Mouse (Mus musculus): ENCODE results near the gene Tecpr2. TPM values are rescaled to one million over a fixed set of nuclear protein-coding genes. Genes with fewer than 3 reads are reported as not detected.
A peak's percentile ranks its signal among the peaks of the same experiment; 100 is the strongest.

Gene Tecpr2
- polyA plus RNA-seq, 1 experiment from 2014 or later: 4.7 TPM

DNA sequence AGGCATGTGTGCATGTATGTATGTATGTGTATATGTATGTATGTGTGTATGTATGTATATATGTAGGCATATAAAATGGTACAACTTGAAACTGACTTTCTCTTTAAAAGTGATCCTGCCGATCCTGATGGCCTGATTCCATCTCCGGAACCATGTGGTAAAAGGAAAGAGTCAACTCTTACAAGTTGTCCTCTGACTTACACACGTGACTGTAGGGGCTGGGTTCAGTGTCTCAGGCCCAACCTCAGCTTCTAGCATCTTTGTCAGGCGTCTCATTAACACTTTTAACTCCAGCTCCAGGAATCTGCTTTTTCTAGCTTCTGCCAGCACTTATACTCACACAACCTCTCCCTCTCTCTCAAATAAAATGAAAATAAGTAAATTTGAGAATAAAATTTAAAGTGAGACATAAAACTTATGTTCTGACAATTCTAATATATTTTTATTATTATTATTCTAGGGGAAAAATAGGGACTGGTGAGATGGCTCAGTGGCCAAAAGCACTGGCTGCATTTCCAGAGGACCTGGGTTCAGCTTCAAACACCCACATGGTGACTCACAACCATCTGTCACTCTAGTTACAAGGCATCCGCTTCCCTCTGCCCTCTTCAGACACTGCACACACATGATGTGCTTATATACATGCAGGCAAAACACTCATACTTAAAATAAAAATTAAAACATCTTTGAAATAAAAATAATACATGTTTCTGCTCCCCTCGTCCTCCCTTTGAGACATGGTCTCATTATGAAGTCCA lies 63.7 kb downstream of the Tecpr2 start:
- no peaks in the 10 kb centered on the region for H3K27me3 ChIP-seq
- 88% methylated on average over 6 of the region's 6 CpGs for WGBS
- no peak overlapping the region for H3K27ac ChIP-seq
- no peak overlapping the region for H3K4me2 ChIP-seq
- H3K4me1 ChIP-seq: no peaks in the 10 kb centered on the region
- H3K36me3 ChIP-seq: peaks cover 32% of the 10 kb centered on the region
- no peak overlapping the region for H3K4me3 ChIP-seq (replicated peaks)
- H3K9ac ChIP-seq: no peak overlapping the region
- ATAC-seq (replicated peaks; ENCODE audit: low FRiP score): no peak
- H3K9me3 ChIP-seq (replicated peaks): no peaks in the 10 kb centered on the region

- Histone ChIP-seq H3K9ac (no peak overlapping the region), H3K9me3 (replicated peaks) (no peaks in the 10 kb centered on the region), H3K4me2 (no peak overlapping the region), H3K27ac (no peak overlapping the region), H3K27me3 (no peaks in the 10 kb centered on the region), H3K4me1 (no peaks in the 10 kb centered on the region), H3K4me3 (replicated peaks) (no peak overlapping the region), H3K36me3 (peaks cover 26% of the 10 kb centered on the region)
- ATAC-seq (replicated peaks; ENCODE audit: low FRiP score): no peak
- whole genome bisulfite sequencing: 81% methylated on average over 3 of the region's 3 CpGs
These were observed 64.4 kb downstream of the Tecpr2 start for GRCm38 (mm10) chr12:110953443-110953842.

- no peak overlapping the region for H3K27ac ChIP-seq
- H3K36me3 ChIP-seq: peaks cover 23% of the 10 kb centered on the region
- no peak overlapping the region for H3K4me2 ChIP-seq
- no peak overlapping the region for H3K4me3 ChIP-seq (replicated peaks)
- no peaks in the 10 kb centered on the region for H3K9me3 ChIP-seq (replicated peaks)
- no peaks in the 10 kb centered on the region for H3K27me3 ChIP-seq
- no peaks in the 10 kb centered on the region for H3K4me1 ChIP-seq
- ATAC-seq (replicated peaks; ENCODE audit: low FRiP score): no peak
- H3K9ac ChIP-seq: no peak overlapping the region
- WGBS: 92% methylated on average over 2 of the region's 2 CpGs
These were observed 64.8 kb downstream of the Tecpr2 start for GRCm38 (mm10) chr12:110953900-110954299.

DNA sequence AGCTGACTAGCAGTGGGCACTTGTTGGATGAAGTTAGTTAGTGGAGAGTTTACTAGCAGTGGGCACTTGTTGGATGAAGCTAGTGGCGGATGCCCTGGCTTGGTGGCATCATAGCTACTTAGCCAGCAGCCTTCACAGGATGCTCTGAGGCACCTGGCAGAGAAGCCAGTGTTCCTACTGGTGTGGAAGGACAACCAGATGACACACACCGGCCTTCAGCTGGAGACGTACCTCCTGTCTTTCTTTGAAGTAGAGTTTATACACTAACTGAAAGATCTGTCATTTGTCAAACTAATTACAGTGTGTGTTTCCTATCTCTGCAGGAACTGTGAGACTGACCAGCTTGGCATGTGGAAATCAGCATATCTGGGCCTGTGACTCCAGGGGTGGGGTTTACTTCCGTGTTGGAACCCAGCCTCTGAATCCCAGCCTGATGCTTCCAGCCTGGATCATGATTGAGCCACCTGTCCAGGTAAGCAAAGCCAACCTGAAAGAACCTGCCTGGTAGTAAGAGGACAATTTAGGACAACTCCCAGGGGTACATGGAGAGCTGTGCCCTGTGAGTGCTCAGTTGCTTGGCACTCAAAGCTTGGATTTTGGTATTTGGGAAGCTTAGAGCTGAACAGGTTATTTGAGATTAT lies 65.4 kb downstream of the Tecpr2 start:
- H3K27me3 ChIP-seq: no peaks in the 10 kb centered on the region
- no peaks in the 10 kb centered on the region for H3K4me1 ChIP-seq
- no peaks in the 10 kb centered on the region for H3K9me3 ChIP-seq (replicated peaks)
- H3K9ac ChIP-seq: no peak overlapping the region
- no peak overlapping the region for H3K4me3 ChIP-seq (replicated peaks)
- H3K36me3 ChIP-seq: peaks cover 26% of the 10 kb centered on the region
- H3K27ac ChIP-seq: no peak overlapping the region
- no peak for ATAC-seq (replicated peaks; ENCODE audit: low FRiP score)
- 74% methylated on average over 4 of the region's 4 CpGs for WGBS
- no peak overlapping the region for H3K4me2 ChIP-seq

DNA sequence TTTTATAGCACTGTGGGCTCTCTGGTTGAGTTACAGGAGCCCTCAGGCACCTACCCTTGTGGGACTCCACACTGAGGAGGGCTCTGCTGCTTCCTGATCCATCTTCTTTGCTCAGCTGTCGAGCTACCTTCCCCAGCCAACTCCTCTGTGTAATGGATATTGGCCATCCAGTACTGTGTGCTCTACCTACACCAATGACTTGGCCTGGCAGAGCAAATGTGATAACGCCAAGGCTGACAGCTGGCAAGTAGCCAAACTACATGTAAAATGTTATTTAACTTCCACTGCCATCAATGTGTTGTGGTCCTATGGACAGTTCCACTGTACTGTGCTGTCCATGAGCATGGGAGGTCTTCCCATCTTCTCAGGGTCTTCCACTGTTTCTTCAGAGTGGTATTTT lies 72.9 kb downstream of the Tecpr2 start:
- Histone ChIP-seq H3K4me3 (replicated peaks) (no peak overlapping the region), H3K27ac (no peak overlapping the region), H3K9ac (no peak overlapping the region), H3K36me3 (peaks cover 14% of the 10 kb centered on the region), H3K4me2 (no peak overlapping the region), H3K27me3 (no peaks in the 10 kb centered on the region), H3K9me3 (replicated peaks) (no peaks in the 10 kb centered on the region), H3K4me1 (no peaks in the 10 kb centered on the region)
- 64% methylated on average over 2 of the region's 2 CpGs for WGBS
- ATAC-seq (replicated peaks; ENCODE audit: low FRiP score): no peak

GRCm38 (mm10) chr12:110965500-110965899 lies 76.4 kb downstream of the Tecpr2 start:
- Histone ChIP-seq H3K27me3 (no peaks in the 10 kb centered on the region), H3K9ac (no peak overlapping the region), H3K27ac (no peak overlapping the region), H3K4me3 (replicated peaks) (no peak overlapping the region), H3K4me1 (no peaks in the 10 kb centered on the region), H3K36me3 (peaks cover 33% of the 10 kb centered on the region), H3K9me3 (replicated peaks) (no peaks in the 10 kb centered on the region), H3K4me2 (no peak overlapping the region)
- WGBS: 67% methylated on average over 3 of the region's 3 CpGs
- ATAC-seq (replicated peaks; ENCODE audit: low FRiP score): no peak

- no peak for ATAC-seq (replicated peaks; ENCODE audit: low FRiP score)
- H3K9me3 ChIP-seq (replicated peaks): no peaks in the 10 kb centered on the region
- no peaks in the 10 kb centered on the region for H3K27me3 ChIP-seq
- WGBS: 72% methylated on average over 4 of the region's 4 CpGs
- no peak overlapping the region for H3K4me2 ChIP-seq
- no peaks in the 10 kb centered on the region for H3K4me1 ChIP-seq
- H3K4me3 ChIP-seq (replicated peaks): no peak overlapping the region
- H3K9ac ChIP-seq: no peak overlapping the region
- H3K36me3 ChIP-seq: peaks cover 39% of the 10 kb centered on the region
- H3K27ac ChIP-seq: no peak overlapping the region
These were observed 77.0 kb downstream of the Tecpr2 start for GRCm38 (mm10) chr12:110966079-110966478.

DNA sequence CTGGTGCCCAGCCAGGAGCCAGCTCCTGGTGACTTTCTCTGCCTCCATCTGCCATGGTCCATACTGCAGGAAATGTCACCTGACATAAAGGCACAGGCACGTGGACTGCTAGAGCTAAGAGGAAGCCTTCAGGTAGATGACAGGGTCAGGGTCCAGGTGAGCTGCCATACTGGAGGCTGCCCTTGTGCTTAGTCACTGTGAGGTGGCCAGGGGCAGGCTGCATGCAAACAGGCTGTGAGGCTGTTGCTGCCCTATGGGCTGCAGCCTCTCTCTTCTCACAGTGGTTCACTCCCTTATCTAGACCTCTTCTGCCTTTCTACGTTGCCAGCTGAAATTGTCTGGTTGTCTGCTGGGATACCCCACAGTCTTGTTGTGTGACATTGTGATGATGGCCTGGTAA lies 78.1 kb downstream of the Tecpr2 start:
- no peak for ATAC-seq (replicated peaks; ENCODE audit: low FRiP score)
- WGBS: 84% methylated on average over 2 of the region's 2 CpGs
- no peak overlapping the region for H3K4me2 ChIP-seq
- H3K27ac ChIP-seq: no peak overlapping the region
- H3K4me1 ChIP-seq: no peaks in the 10 kb centered on the region
- no peaks in the 10 kb centered on the region for H3K9me3 ChIP-seq (replicated peaks)
- H3K27me3 ChIP-seq: no peaks in the 10 kb centered on the region
- no peak overlapping the region for H3K9ac ChIP-seq
- peaks cover 44% of the 10 kb centered on the region for H3K36me3 ChIP-seq
- no peak overlapping the region for H3K4me3 ChIP-seq (replicated peaks)

DNA sequence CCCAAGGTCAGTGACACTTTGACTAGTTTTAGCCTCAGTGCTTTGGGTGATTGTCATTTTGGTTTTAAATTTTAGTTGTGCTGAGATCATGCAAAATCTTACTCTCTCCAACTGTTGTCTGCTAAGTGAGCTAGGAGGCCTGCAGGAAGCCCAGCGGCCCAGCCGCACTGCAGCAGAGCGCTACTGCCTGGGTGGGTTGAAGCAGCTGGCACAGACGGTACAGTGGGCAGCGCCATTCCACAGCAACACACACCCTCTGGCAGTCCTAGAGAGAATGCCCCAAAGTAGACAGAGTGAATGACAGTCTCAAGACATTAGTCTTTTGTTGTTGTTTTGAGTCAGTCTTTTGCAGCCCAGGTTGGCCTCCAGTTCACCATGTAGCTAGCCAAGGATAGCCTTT lies 81.3 kb downstream of the Tecpr2 start:
- H3K9ac ChIP-seq: no peak overlapping the region
- no peaks in the 10 kb centered on the region for H3K27me3 ChIP-seq
- peaks cover 72% of the 10 kb centered on the region for H3K36me3 ChIP-seq
- no peak overlapping the region for H3K4me3 ChIP-seq (replicated peaks)
- H3K27ac ChIP-seq: no peak overlapping the region
- H3K4me1 ChIP-seq: no peaks in the 10 kb centered on the region
- no peak overlapping the region for H3K4me2 ChIP-seq
- ATAC-seq (replicated peaks; ENCODE audit: low FRiP score): no peak
- no peaks in the 10 kb centered on the region for H3K9me3 ChIP-seq (replicated peaks)
- 93% methylated on average over 5 of the region's 5 CpGs for WGBS

DNA sequence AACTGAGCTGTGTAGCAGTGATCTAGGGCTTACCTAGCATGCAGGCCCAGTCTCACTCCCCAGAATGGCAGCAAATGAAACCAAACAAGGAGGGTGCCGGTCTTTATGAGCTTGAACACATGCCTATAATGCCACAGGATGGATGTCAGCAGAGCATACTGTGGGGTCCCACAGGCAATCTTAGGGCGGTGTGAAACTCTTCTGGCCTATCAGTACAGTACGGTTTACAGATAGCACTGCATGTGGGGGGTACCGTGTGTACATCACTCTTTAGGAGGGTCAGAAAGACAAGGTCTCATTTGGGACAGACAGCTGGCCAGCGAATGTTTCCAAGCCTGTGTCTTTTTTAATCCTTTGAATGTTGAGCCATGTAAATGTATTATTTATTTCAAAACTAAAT lies 82.9 kb downstream of the Tecpr2 start:
- H3K4me1 ChIP-seq: no peaks in the 10 kb centered on the region
- H3K27me3 ChIP-seq: no peaks in the 10 kb centered on the region
- WGBS: 87% methylated on average over 5 of the region's 5 CpGs
- peaks cover 87% of the 10 kb centered on the region for H3K36me3 ChIP-seq
- no peak overlapping the region for H3K9ac ChIP-seq
- H3K4me2 ChIP-seq: no peak overlapping the region
- H3K27ac ChIP-seq: no peak overlapping the region
- no peak for ATAC-seq (replicated peaks; ENCODE audit: low FRiP score)
- H3K9me3 ChIP-seq (replicated peaks): no peaks in the 10 kb centered on the region
- H3K4me3 ChIP-seq (replicated peaks): no peak overlapping the region

DNA sequence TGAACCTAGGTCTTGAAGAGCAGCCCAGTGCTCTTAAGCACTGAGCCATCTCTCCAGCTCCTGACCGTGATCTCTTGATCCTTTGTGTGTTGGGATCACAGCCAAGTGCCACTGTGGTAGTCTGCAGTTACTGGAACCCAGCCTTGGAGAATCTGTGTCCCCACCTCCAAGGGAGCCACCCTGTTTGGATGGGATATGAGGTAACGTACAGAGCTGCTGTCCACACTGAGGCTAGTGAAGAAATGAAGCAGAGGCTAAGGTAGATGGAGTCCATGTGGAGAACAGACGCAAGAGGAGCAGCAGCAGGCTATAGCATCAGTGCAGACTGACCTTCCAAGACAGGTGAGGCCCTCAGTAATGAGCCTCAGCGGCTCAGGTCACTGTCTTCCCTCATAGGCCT lies 84.8 kb downstream of the Tecpr2 start:
- Histone ChIP-seq H3K9me3 (replicated peaks) (no peaks in the 10 kb centered on the region), H3K27me3 (no peaks in the 10 kb centered on the region), H3K36me3 (peaks cover 73% of the 10 kb centered on the region), H3K27ac (no peak overlapping the region), H3K4me1 (peaks cover 10% of the 10 kb centered on the region), H3K9ac (no peak overlapping the region), H3K4me2 (no peak overlapping the region), H3K4me3 (replicated peaks) (no peak overlapping the region)
- WGBS: 91% methylated on average over 4 of the region's 4 CpGs
- no peak for ATAC-seq (replicated peaks; ENCODE audit: low FRiP score)

DNA sequence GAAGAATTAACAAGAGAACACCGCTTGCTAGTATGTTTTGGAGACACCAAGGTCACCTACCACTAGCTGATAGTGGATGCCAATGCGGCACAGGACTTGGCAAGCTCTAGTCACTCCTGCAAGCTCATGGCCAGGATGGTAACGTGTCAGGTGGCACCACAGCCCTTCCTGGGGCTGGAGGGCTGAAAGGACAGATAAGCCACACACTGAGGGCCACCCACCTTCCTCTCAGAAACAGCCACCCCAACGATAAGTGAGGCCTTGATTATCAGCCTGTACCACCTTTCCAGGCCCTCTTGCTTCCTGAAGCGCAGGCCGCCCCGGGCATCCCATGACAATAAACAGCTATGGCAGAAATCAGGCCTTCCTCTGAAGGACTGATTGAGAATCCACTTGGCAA lies 85.2 kb downstream of the Tecpr2 start:
- H3K4me3 ChIP-seq (replicated peaks): no peak overlapping the region
- no peaks in the 10 kb centered on the region for H3K9me3 ChIP-seq (replicated peaks)
- H3K4me2 ChIP-seq: no peak overlapping the region
- no peak overlapping the region for H3K9ac ChIP-seq
- no peaks in the 10 kb centered on the region for H3K27me3 ChIP-seq
- no peak overlapping the region for H3K27ac ChIP-seq
- H3K4me1 ChIP-seq: peaks cover 13% of the 10 kb centered on the region
- H3K36me3 ChIP-seq: peaks cover 68% of the 10 kb centered on the region
- peak; percentile 41; the same call in 1 of the 2 replicates for ATAC-seq (replicated peaks; ENCODE audit: low FRiP score)
- WGBS: 89% methylated on average over 7 of the region's 7 CpGs

Measured in kidney, embryonic 15.5 days (tissue).